Mouse (Mus musculus) forebrain, embryonic 15.5 days (tissue): ENCODE results near the gene Pttg1ip. TPM values are rescaled to one million over a fixed set of nuclear protein-coding genes. Genes with fewer than 3 reads are reported as not detected.
A peak's percentile ranks its signal among the peaks of the same experiment; 100 is the strongest.

Source experiments
- ATAC-seq: fragments of 200-750 bp; cut with Nextera tagmentation; replicated peaks from 2 replicates; pipeline ENCODE4 v1.8.0; 2017; ENCODE audit warnings: mild to moderate bottlenecking, moderate TSS enrichment, moderate library complexity
- H3K27ac ChIP-seq: fragments of 300-500 bp; sonication (generic); replicated peaks from 2 replicates; pipeline ENCODE4 v1.5.1; 2015; ENCODE audit warnings: mild to moderate bottlenecking, inconsistent platforms
- H3K27me3 ChIP-seq: fragments of 300-500 bp; sonication (generic); 2 replicates; pipeline ENCODE4 v1.6.1; 2015; ENCODE audit warnings: inconsistent platforms
- H3K36me3 ChIP-seq: fragments of 300-500 bp; sonication (generic); 2 replicates; pipeline ENCODE4 v1.6.1; 2015; ENCODE audit warnings: mild to moderate bottlenecking, inconsistent platforms
- H3K4me1 ChIP-seq: fragments of 300-500 bp; sonication (generic); 2 replicates; pipeline ENCODE4 v1.6.1; 2015; ENCODE audit warnings: inconsistent platforms
- H3K4me2 ChIP-seq: fragments of 300-500 bp; sonication (generic); replicated peaks from 2 replicates; pipeline ENCODE4 v1.6.1; 2015; ENCODE audit warnings: mild to moderate bottlenecking, inconsistent platforms
- H3K4me3 ChIP-seq: fragments of 300-500 bp; sonication (generic); 2 replicates; pipeline ENCODE4 v1.5.1; 2015; ENCODE audit warnings: mild to moderate bottlenecking, inconsistent platforms
- H3K9ac ChIP-seq: fragments of 300-500 bp; sonication (generic); replicated peaks from 2 replicates; pipeline ENCODE4 v1.6.1; 2015; ENCODE audit warnings: mild to moderate bottlenecking, inconsistent platforms
- H3K9me3 ChIP-seq: fragments of 300-500 bp; sonication (generic); 2 replicates; pipeline ENCODE4 v1.6.1; 2016; ENCODE audit warnings: inconsistent platforms
- WGBS: fragments of 180-500 bp; shearing (Covaris S2); methylation state at CpG from one replicate; pipeline ENCODE4 v1.1.7; 2015; ENCODE audit warnings: mixed read lengths; 5-methylcytosine and 5-hydroxymethylcytosine counted together
- polyA plus RNA-seq: library from polyadenylated mRNA; unstranded; fragments of >200 nt; fragmentation: Nextera tagmentation; extraction: Ambion mirVana; gene quantifications from 2 replicates; pipeline ENCODE4 v1.2.1, GENCODE M21; 2015

Gene Pttg1ip
- polyA plus RNA-seq, 1 experiment from 2014 or later = 71.0 TPM

DNA sequence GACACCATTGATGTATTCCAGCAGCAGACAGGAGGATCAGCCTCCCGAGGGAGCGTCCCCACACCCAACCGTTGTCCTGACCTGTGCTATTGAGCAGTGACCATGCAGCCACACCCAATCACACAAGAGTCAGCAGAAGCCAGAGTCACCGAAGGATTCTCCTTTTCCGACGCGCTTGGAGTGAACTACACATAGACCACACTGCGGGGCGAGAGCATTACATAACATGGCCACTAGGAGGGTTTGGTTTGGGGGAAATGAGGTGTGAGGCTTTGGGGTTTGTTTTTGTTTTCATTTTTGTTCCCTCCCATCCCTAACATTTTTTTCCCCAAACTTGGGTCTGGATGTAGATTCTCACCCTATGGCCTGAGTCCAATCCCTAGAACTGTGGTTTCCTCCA lies 34.6 kb downstream of the Pttg1ip start:
- H3K27ac ChIP-seq = no peak overlapping the region
- H3K4me1 ChIP-seq = no peaks in the 10 kb centered on the region
- H3K9ac ChIP-seq = no peak overlapping the region
- 90% methylated on average over 9 of the region's 9 CpGs for WGBS
- H3K27me3 ChIP-seq = no peaks in the 10 kb centered on the region
- ATAC-seq = no peak
- H3K4me2 ChIP-seq = no peak overlapping the region
- H3K9me3 ChIP-seq = no peaks in the 10 kb centered on the region
- peaks cover 61% of the 10 kb centered on the region for H3K36me3 ChIP-seq
- H3K4me3 ChIP-seq = no peak overlapping the region

- H3K4me2 ChIP-seq = no peak overlapping the region
- peaks cover 57% of the 10 kb centered on the region for H3K36me3 ChIP-seq
- no peaks in the 10 kb centered on the region for H3K27me3 ChIP-seq
- 94% methylated on average over 7 of the region's 7 CpGs for WGBS
- peaks cover 6% of the 10 kb centered on the region for H3K4me1 ChIP-seq
- no peaks in the 10 kb centered on the region for H3K9me3 ChIP-seq
- no peak overlapping the region for H3K9ac ChIP-seq
- H3K27ac ChIP-seq = no peak overlapping the region
- H3K4me3 ChIP-seq = no peak overlapping the region
- no peak for ATAC-seq
Measured at GRCm38 (mm10) chr10:77616926-77617325, 35.4 kb downstream of the Pttg1ip start.

GRCm38 (mm10) chr10:77621546-77621945 lies 40.0 kb downstream of the Pttg1ip start:
- Histone ChIP-seq H3K27ac (peak overlapping the region; percentile 91), H3K36me3 (peaks cover 19% of the 10 kb centered on the region), H3K9me3 (no peaks in the 10 kb centered on the region), H3K9ac (peak overlapping the region; percentile 97), H3K4me1 (peaks cover 42% of the 10 kb centered on the region), H3K27me3 (no peaks in the 10 kb centered on the region), H3K4me3 (peak overlapping the region; percentile 89), H3K4me2 (peak overlapping the region; percentile 81)
- 77% methylated on average over 8 of the region's 8 CpGs for WGBS
- peak; percentile 1; the same call in 1 of the 2 replicates for ATAC-seq

DNA sequence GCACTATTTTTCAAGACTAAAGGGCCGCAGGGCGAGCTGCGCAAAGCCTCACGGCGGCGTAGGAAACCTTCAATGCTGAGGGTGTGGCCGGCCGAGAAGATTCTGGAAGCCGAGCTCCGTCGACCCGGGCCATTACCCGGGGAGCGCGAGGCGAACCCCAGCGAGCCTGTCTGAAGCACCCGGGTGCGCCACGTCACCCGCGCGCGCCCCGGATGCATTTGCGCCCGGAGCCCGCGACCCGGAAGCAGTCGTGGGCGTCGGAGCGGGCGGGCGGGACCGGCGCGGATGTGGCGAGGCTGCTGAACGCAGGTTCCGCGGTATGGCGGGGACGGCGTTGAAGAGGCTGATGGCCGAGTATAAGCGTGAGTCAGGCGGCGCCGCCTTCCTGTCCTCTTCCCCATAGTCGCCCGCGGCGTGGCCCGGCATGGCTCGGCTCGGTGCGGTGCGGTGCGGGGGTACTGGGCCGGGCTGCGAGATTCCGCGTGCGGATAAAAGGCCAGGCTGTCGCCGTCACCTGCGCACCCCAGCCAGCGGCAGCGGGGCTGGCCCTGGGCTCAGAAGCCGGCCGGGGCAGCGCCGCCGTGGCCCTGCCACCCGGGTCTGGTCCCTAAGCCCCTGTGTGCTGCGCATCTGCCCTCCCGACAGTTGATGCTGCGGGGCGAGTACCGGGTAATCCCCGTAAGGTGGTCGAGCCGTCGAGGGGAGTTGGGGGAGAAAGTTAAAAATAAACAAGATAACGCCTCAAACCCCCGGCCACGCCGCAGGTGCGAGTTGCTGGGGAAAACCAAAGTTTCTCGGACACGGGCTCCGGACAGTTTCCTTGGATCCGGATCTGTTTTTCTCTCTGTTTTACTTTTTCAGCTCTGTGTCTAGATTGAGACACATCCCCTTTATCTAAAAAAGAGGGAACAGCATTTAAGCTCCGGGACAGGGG lies 40.8 kb downstream of the Pttg1ip start, which contains the start of gene Ube2g2:
Ube2g2 (plus strand) TSS at position 221 of the 934 bp plus-strand sequence.
- Histone ChIP-seq H3K9me3 (no peaks in the 10 kb centered on the region), H3K4me2 (peak within 1 kb of the TSS; percentile 81), H3K4me3 (peak within 1 kb of the TSS; percentile 89), H3K36me3 (peaks cover 11% of the 10 kb centered on the region), H3K9ac (peak within 1 kb of the TSS; percentile 97), H3K4me1 (peaks cover 42% of the 10 kb centered on the region), H3K27me3 (no peaks in the 10 kb centered on the region), H3K27ac (peak within 1 kb of the TSS; percentile 91)
- under 1% methylated on average over 96 of the region's 96 CpGs for WGBS
- peak; percentile 92 for ATAC-seq

- Histone ChIP-seq H3K4me3 (peak overlapping the region; percentile 89), H3K27ac (peak overlapping the region; percentile 91), H3K9ac (peak overlapping the region; percentile 97), H3K36me3 (peaks cover 4% of the 10 kb centered on the region), H3K9me3 (no peaks in the 10 kb centered on the region), H3K4me1 (peaks cover 42% of the 10 kb centered on the region), H3K27me3 (no peaks in the 10 kb centered on the region), H3K4me2 (peak overlapping the region; percentile 81)
- 5% methylated on average over 8 of the region's 8 CpGs for WGBS
- ATAC-seq = peak; percentile 64
Measured at GRCm38 (mm10) chr10:77623069-77623492, 41.6 kb downstream of the Pttg1ip start.

- peaks cover 42% of the 10 kb centered on the region for H3K4me1 ChIP-seq
- ATAC-seq = no peak
- 84% methylated on average over 10 of the region's 10 CpGs for WGBS
- H3K4me2 ChIP-seq = peak overlapping the region; percentile 81
- H3K27ac ChIP-seq = peak overlapping the region; percentile 91
- no peaks in the 10 kb centered on the region for H3K27me3 ChIP-seq
- peak overlapping the region; percentile 89 for H3K4me3 ChIP-seq
- H3K9me3 ChIP-seq = no peaks in the 10 kb centered on the region
- peak overlapping the region; percentile 97; the same call in 1 of the 2 replicates for H3K9ac ChIP-seq
- H3K36me3 ChIP-seq = no peaks in the 10 kb centered on the region
Measured at GRCm38 (mm10) chr10:77623639-77624400, 42.3 kb downstream of the Pttg1ip start.

DNA sequence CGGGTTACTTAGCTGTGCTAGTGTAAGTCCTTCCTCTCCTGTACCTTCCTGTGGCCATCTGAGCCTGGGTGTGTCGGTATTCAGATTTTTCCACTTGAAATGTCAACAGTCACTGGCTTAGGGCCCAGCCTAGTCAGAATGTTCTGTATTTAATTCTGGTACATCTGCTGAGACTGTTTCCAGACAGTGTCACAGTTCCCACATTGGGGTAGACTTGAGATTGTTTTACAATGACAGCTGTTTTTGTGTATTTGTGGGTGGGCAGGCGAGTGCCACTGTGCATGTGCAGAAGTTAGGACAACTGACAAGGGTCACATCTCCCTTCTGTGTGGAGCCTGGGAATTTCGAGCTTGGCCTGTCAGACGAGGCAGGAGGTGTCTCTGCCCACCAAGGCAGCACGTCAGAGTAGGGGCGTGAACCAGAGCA lies 43.1 kb downstream of the Pttg1ip start:
- no peaks in the 10 kb centered on the region for H3K36me3 ChIP-seq
- no peaks in the 10 kb centered on the region for H3K27me3 ChIP-seq
- H3K9ac ChIP-seq = 0 out of 2 replicates have a peak overlapping the region, but pooled peaks have one; percentile 10
- H3K4me3 ChIP-seq = no peak overlapping the region
- H3K4me2 ChIP-seq = 0 out of 2 replicates have a peak overlapping the region, but pooled peaks have one; percentile 81
- H3K27ac ChIP-seq = no peak overlapping the region
- H3K9me3 ChIP-seq = no peaks in the 10 kb centered on the region
- WGBS = 73% methylated on average over 7 of the region's 7 CpGs
- ATAC-seq = no peak
- H3K4me1 ChIP-seq = peaks cover 47% of the 10 kb centered on the region

DNA sequence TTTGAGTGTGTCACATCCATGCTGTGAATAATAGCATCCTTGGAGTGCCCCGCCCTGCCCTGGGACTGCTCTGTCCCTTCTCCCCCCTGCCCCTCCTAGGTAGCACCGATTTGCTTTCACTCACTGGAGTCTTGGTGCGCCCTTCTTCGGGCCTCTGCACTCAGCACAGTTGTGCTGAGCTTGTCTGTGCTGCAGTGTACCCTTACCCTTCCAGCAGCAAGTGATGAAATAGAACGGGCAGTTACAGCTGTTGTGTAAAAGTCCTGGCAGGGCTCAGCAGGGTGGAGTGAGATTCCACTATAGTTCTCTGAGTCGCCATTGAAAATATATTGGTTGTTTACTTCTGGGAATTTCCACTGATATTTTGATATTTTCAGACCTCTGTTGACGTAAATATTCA lies 44.5 kb downstream of the Pttg1ip start:
- peaks cover 53% of the 10 kb centered on the region for H3K4me1 ChIP-seq
- H3K4me3 ChIP-seq = no peak overlapping the region
- no peak for ATAC-seq
- no peak overlapping the region for H3K9ac ChIP-seq
- H3K36me3 ChIP-seq = no peaks in the 10 kb centered on the region
- no peaks in the 10 kb centered on the region for H3K27me3 ChIP-seq
- no peak overlapping the region for H3K4me2 ChIP-seq
- H3K9me3 ChIP-seq = no peaks in the 10 kb centered on the region
- WGBS = 83% methylated on average over 7 of the region's 7 CpGs
- no peak overlapping the region for H3K27ac ChIP-seq

DNA sequence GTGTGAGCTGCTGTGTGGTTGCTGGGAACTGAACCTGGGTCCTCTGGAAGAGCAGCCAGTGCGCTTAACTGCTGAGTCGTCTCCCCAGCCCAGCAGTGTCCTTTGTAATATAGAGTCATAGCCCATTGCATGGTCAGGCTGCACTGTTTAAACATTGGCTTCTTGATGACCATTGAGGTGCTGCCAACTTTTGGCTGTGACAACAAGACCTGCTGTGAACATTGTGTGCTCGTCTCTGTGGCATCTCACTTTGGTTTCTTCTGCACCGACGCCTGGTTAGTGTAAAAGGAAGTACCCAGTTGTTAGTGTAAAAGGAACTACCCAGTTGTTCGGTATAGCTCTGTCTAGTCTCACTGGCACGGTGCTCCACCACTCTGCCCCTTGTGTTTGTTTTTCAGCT lies 45.1 kb downstream of the Pttg1ip start:
- Histone ChIP-seq H3K9ac (no peak overlapping the region), H3K4me3 (no peak overlapping the region), H3K4me1 (peaks cover 50% of the 10 kb centered on the region), H3K27me3 (no peaks in the 10 kb centered on the region), H3K36me3 (peaks cover 5% of the 10 kb centered on the region; the same call in 1 of the 2 replicates), H3K9me3 (no peaks in the 10 kb centered on the region), H3K4me2 (no peak overlapping the region), H3K27ac (no peak overlapping the region)
- WGBS = 71% methylated on average over 7 of the region's 7 CpGs
- ATAC-seq = no peak

GRCm38 (mm10) chr10:77627497-77627896 lies 46.0 kb downstream of the Pttg1ip start:
- ATAC-seq = peak; percentile 51
- H3K27me3 ChIP-seq = no peaks in the 10 kb centered on the region
- H3K4me1 ChIP-seq = peaks cover 47% of the 10 kb centered on the region
- H3K4me3 ChIP-seq = no peak overlapping the region
- no peak overlapping the region for H3K27ac ChIP-seq
- H3K9me3 ChIP-seq = no peaks in the 10 kb centered on the region
- H3K4me2 ChIP-seq = no peak overlapping the region
- H3K36me3 ChIP-seq = peaks cover 9% of the 10 kb centered on the region; the same call in 1 of the 2 replicates
- no peak overlapping the region for H3K9ac ChIP-seq
- WGBS = 34% methylated on average over 2 of the region's 2 CpGs

DNA sequence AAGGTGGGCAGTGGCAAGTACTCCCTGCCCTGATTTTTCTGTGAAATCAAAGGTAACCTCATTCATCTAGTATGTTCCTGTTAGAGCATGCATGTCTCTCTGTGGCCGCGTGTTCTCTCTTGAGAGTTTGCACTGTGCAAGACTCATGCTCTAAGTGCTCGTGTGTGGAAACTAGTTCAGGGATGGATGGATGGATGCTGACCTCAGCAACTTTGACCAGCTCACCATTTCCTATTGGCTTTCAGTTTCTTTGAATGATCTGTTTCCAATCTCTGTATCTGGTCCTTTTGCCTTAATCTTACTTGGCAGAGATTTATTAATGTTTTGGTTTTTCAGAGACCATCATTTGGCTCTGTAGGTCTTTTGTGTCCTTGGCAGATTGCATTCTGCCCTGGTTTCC lies 47.6 kb downstream of the Pttg1ip start:
- no peak overlapping the region for H3K9ac ChIP-seq
- 89% methylated on average over 3 of the region's 3 CpGs for WGBS

GRCm38 (mm10) chr10:77629970-77630369 lies 48.5 kb downstream of the Pttg1ip start:
- H3K4me1 ChIP-seq = peaks cover 22% of the 10 kb centered on the region
- no peaks in the 10 kb centered on the region for H3K9me3 ChIP-seq
- peak overlapping the region; percentile 27; the same call in 1 of the 2 replicates for H3K27ac ChIP-seq
- ATAC-seq = no peak
- H3K9ac ChIP-seq = no peak overlapping the region
- H3K4me3 ChIP-seq = no peak overlapping the region
- H3K27me3 ChIP-seq = no peaks in the 10 kb centered on the region
- no peak overlapping the region for H3K4me2 ChIP-seq
- H3K36me3 ChIP-seq = peaks cover 20% of the 10 kb centered on the region
- WGBS = 83% methylated on average over 1 of the region's 1 CpGs

More for the DNA sequence above, 47.6 kb downstream of the Pttg1ip start:
- Histone ChIP-seq H3K9me3 (no peaks in the 10 kb centered on the region), H3K4me3 (no peak overlapping the region), H3K27ac (no peak overlapping the region), H3K27me3 (no peaks in the 10 kb centered on the region), H3K4me2 (no peak overlapping the region), H3K4me1 (peaks cover 30% of the 10 kb centered on the region), H3K36me3 (peaks cover 19% of the 10 kb centered on the region)
- no peak for ATAC-seq
